Mouse (Mus musculus): ENCODE data around the gene Trf. TPM values are rescaled to one million over a fixed set of nuclear protein-coding genes. Genes with fewer than 3 reads are reported as not detected.
A peak's percentile ranks its signal among the peaks of the same experiment; 100 is the strongest.

Gene Trf
- 12.9 and 13.2 TPM in 2 replicates for polyA plus RNA-seq (2016; fragmentation: Nextera tagmentation; extraction: Ambion mirVana)

DNA sequence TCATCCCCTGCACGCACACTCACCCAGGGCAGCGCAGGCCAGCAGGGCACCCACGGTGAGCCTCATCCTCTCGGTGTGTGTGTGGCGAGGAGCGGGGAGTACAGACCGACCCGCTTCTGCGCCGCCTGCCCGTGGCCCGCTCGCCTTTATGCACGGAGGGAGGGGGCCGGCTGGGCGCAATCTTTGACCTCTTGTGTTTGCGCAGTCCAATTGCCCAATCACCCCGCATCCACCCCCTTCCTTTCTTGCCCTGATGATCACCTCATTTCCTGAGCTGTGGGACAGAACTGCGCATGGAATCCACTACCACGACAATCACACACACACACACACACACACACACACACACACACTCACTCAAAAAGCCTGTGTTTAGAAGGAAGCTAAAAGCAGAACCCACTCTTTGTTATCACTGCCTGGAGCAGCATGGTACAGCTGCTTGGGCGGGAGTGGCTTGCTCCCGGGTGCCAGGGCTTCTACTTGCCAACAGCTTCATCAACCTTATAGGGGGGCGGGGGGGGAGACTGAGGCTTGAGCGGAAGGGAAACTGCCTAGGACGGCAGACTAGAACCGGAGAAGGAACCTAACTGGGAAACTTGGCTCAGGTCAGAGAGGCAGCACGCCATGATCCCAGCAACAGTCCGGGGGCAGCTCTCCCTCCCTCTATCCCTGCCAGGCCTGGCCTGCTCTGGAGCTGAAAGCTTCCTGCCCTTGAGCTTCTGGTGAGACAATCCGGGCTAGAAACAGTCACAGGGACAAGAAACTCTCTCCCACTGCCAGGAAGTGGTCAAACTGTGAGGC, at the start of gene Trf, which contains the start of gene Gm20425:
Trf (minus strand) TSS at position 294 of the 801 bp plus-strand sequence.
Gm20425 (minus strand) TSS at position 157 of the 801 bp plus-strand sequence.
- ATAC-seq (ENCODE audit: low FRiP score): 0 out of 2 replicates have a peak, but pooled peaks have one; percentile 27
- H3K9me3 ChIP-seq: no peaks in the 10 kb centered on the region
- no peaks in the 10 kb centered on the region for H3K36me3 ChIP-seq (replicated peaks)
- H3K27me3 ChIP-seq: no peaks in the 10 kb centered on the region
- H3K27ac ChIP-seq: no peak within 1 kb of the TSS
- peaks cover 4% of the 10 kb centered on the region for H3K4me1 ChIP-seq
- 67% methylated on average over 28 of the region's 29 CpGs for WGBS
- peak within 1 kb of the TSS; percentile 15; the same call in 1 of the 2 replicates for H3K4me2 ChIP-seq
- H3K9ac ChIP-seq: peak within 1 kb of the TSS; percentile 17; the same call in 1 of the 2 replicates
- no peak within 1 kb of the TSS for H3K4me3 ChIP-seq (replicated peaks)

DNA sequence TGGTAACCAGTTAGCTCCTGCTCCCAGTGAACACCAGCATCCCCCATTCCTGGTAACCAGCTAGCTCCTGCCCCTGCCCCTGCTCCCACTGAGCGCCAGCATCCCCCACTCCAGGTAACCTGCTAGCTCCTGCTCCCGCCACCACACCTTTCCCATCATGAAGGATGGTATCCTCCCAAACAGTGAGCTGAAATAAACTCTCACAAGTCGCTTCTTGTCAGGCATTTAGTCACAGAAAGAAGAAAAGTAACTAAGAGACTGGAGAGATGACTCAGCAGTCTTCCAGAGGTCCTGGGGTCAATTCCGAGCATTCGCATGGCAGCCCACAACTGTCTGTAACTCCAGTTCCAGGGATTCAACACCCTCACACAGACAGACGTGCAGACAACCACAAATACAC, 46.6 kb upstream of the Trf start:
- Histone ChIP-seq H3K9me3 (no peaks in the 10 kb centered on the region), H3K36me3 (replicated peaks) (no peaks in the 10 kb centered on the region), H3K27me3 (no peaks in the 10 kb centered on the region), H3K4me1 (no peaks in the 10 kb centered on the region), H3K4me3 (replicated peaks) (no peak overlapping the region), H3K4me2 (no peak overlapping the region), H3K9ac (no peak overlapping the region), H3K27ac (no peak overlapping the region)
- 89% methylated on average over 6 of the region's 6 CpGs for WGBS
- no peak for ATAC-seq (ENCODE audit: low FRiP score)

DNA sequence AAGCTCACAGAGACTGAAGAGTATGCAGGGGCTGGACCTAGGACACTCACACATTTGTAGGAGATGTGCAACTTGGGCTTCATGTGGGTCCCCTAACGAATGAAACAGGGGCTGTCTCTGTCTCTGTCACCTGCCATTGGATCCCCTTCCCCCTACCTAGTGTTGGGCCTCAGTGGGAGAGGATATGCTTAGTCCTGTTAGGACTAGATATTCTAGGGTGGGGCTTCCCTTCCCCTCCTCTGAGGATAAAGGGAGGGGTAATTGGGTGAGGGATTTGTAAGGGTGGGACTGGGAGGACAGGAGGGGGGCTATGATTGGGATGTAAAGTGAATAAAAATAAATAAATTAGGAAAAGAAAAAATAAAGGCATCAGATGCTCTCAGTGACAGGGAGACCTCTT, 45.4 kb upstream of the Trf start:
- Histone ChIP-seq H3K4me2 (no peak overlapping the region), H3K9ac (no peak overlapping the region), H3K4me1 (no peaks in the 10 kb centered on the region), H3K27me3 (no peaks in the 10 kb centered on the region), H3K4me3 (replicated peaks) (no peak overlapping the region), H3K36me3 (replicated peaks) (no peaks in the 10 kb centered on the region), H3K27ac (no peak overlapping the region), H3K9me3 (no peaks in the 10 kb centered on the region)
- WGBS: 82% methylated on average over 1 of the region's 1 CpGs
- no peak for ATAC-seq (ENCODE audit: low FRiP score)

DNA sequence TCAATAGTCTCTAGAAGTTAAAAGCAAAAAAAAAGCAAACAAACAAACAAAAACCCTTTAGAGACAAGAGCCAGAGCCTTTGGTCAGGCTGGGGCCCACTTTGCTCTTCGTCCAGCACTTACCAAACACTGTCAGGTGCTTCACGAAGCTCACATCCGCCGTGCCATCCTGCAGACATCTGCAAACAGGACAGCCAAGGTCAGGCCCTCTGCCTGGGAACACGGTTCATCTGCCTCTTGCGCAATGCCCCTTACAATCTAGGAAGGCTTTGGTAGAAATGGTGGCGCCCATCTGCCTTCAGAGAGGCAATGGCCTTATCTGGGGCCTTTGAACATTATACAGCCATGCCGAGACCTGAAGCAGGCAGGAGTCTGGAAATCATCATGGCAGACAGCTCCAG, 44.6 kb upstream of the Trf start:
- H3K27ac ChIP-seq: no peak overlapping the region
- no peaks in the 10 kb centered on the region for H3K27me3 ChIP-seq
- WGBS: 89% methylated on average over 8 of the region's 8 CpGs
- ATAC-seq (ENCODE audit: low FRiP score): no peak
- no peak overlapping the region for H3K4me3 ChIP-seq (replicated peaks)
- no peaks in the 10 kb centered on the region for H3K36me3 ChIP-seq (replicated peaks)
- no peak overlapping the region for H3K4me2 ChIP-seq
- H3K4me1 ChIP-seq: no peaks in the 10 kb centered on the region
- H3K9ac ChIP-seq: no peak overlapping the region
- no peaks in the 10 kb centered on the region for H3K9me3 ChIP-seq

- Histone ChIP-seq H3K9ac (no peak overlapping the region), H3K36me3 (replicated peaks) (no peaks in the 10 kb centered on the region), H3K4me3 (replicated peaks) (no peak overlapping the region), H3K9me3 (no peaks in the 10 kb centered on the region), H3K4me2 (no peak overlapping the region), H3K27me3 (no peaks in the 10 kb centered on the region), H3K27ac (no peak overlapping the region), H3K4me1 (no peaks in the 10 kb centered on the region)
- WGBS: 52% methylated on average over 4 of the region's 4 CpGs
- no peak for ATAC-seq (ENCODE audit: low FRiP score)
Observed at GRCm38 (mm10) chr9:103271104-103271503, 40.9 kb upstream of the Trf start.

- 91% methylated on average over 4 of the region's 4 CpGs for WGBS
- no peak for ATAC-seq (ENCODE audit: low FRiP score)
- Histone ChIP-seq H3K9ac (no peak overlapping the region), H3K4me3 (replicated peaks) (no peak overlapping the region), H3K4me1 (no peaks in the 10 kb centered on the region), H3K36me3 (replicated peaks) (no peaks in the 10 kb centered on the region), H3K4me2 (no peak overlapping the region), H3K27me3 (no peaks in the 10 kb centered on the region), H3K27ac (no peak overlapping the region), H3K9me3 (no peaks in the 10 kb centered on the region)
Observed at GRCm38 (mm10) chr9:103265778-103266177, 35.5 kb upstream of the Trf start.

DNA sequence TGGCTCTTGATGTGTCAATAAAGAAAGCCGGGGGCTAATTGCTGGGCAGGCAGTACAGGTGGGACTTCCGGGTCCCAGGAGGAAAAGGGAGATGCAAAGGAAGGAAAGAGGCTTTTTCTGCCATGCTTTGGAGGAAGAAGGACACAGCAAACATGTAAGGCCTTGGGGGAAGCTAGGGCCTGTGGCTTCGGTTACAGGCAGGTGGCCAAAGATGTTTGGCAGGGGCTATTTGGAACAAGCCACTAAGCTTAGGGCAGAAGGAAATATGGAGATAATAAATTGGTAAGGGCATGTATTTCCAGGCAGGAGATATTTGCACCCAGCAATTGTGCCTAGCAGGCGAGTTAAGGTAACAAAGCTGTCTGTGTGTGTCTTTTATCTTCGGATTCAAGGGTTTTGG, 22.7 kb upstream of the Trf start:
- 0 out of 2 replicates have a peak, but pooled peaks cover 4% of the 10 kb centered on the region for H3K9me3 ChIP-seq
- H3K4me2 ChIP-seq: no peak overlapping the region
- WGBS: 88% methylated on average over 5 of the region's 5 CpGs
- H3K27me3 ChIP-seq: no peaks in the 10 kb centered on the region
- H3K4me3 ChIP-seq (replicated peaks): no peak overlapping the region
- no peak for ATAC-seq (ENCODE audit: low FRiP score)
- no peaks in the 10 kb centered on the region for H3K36me3 ChIP-seq (replicated peaks)
- H3K4me1 ChIP-seq: no peaks in the 10 kb centered on the region
- no peak overlapping the region for H3K9ac ChIP-seq
- H3K27ac ChIP-seq: no peak overlapping the region

- Histone ChIP-seq H3K9me3 (0 out of 2 replicates have a peak, but pooled peaks cover 3% of the 10 kb centered on the region), H3K9ac (no peak overlapping the region), H3K4me2 (no peak overlapping the region), H3K27ac (no peak overlapping the region), H3K4me3 (replicated peaks) (no peak overlapping the region), H3K27me3 (no peaks in the 10 kb centered on the region), H3K4me1 (no peaks in the 10 kb centered on the region), H3K36me3 (replicated peaks) (no peaks in the 10 kb centered on the region)
- WGBS: 62% methylated on average over 4 of the region's 4 CpGs
- no peak for ATAC-seq (ENCODE audit: low FRiP score)
Observed at GRCm38 (mm10) chr9:103248618-103249017, 18.4 kb upstream of the Trf start.

GRCm38 (mm10) chr9:103246526-103247168, 16.4 kb upstream of the Trf start:
- Histone ChIP-seq H3K9ac (no peak overlapping the region), H3K4me2 (no peak overlapping the region), H3K4me1 (no peaks in the 10 kb centered on the region), H3K9me3 (no peaks in the 10 kb centered on the region), H3K36me3 (replicated peaks) (no peaks in the 10 kb centered on the region), H3K27ac (no peak overlapping the region), H3K27me3 (no peaks in the 10 kb centered on the region), H3K4me3 (replicated peaks) (no peak overlapping the region)
- ATAC-seq (ENCODE audit: low FRiP score): no peak
- 85% methylated on average over 8 of the region's 8 CpGs for WGBS

GRCm38 (mm10) chr9:103243640-103244039, 13.4 kb upstream of the Trf start:
- no peak for ATAC-seq (ENCODE audit: low FRiP score)
- Histone ChIP-seq H3K27ac (no peak overlapping the region), H3K36me3 (replicated peaks) (no peaks in the 10 kb centered on the region), H3K27me3 (no peaks in the 10 kb centered on the region), H3K4me2 (no peak overlapping the region), H3K9ac (no peak overlapping the region), H3K4me1 (no peaks in the 10 kb centered on the region), H3K4me3 (replicated peaks) (no peak overlapping the region), H3K9me3 (no peaks in the 10 kb centered on the region)
- 98% methylated on average over 4 of the region's 4 CpGs for WGBS

DNA sequence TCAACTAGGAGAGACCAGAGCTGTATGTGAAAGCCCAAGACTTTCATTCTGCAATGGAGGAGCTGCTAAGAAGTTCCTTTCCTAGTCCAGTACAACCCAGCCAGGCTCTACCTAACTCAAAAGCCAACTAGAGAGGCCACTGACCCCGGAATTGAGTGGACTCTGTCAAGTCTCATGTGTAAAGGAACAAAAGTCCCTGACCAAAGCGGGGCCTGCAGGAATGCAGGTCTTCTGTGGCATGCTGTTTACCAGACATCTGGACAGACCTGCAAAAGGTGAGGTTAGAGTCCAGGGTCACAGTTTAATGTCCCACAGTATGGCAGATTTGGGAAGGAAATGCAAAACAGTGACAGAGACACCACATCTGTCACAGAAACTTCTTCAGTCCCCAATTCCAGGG, 11.0 kb upstream of the Trf start:
- no peak overlapping the region for H3K4me2 ChIP-seq
- no peak overlapping the region for H3K4me3 ChIP-seq (replicated peaks)
- no peak overlapping the region for H3K9ac ChIP-seq
- WGBS: 83% methylated on average over 2 of the region's 2 CpGs
- H3K27ac ChIP-seq: no peak overlapping the region
- H3K27me3 ChIP-seq: no peaks in the 10 kb centered on the region
- H3K4me1 ChIP-seq: no peaks in the 10 kb centered on the region
- H3K9me3 ChIP-seq: no peaks in the 10 kb centered on the region
- no peak for ATAC-seq (ENCODE audit: low FRiP score)
- H3K36me3 ChIP-seq (replicated peaks): no peaks in the 10 kb centered on the region

- H3K4me2 ChIP-seq: no peak overlapping the region
- H3K9ac ChIP-seq: no peak overlapping the region
- no peak for ATAC-seq (ENCODE audit: low FRiP score)
- no peaks in the 10 kb centered on the region for H3K9me3 ChIP-seq
- H3K4me3 ChIP-seq (replicated peaks): no peak overlapping the region
- no peaks in the 10 kb centered on the region for H3K27me3 ChIP-seq
- no peaks in the 10 kb centered on the region for H3K4me1 ChIP-seq
- 89% methylated on average over 6 of the region's 6 CpGs for WGBS
- H3K36me3 ChIP-seq (replicated peaks): no peaks in the 10 kb centered on the region
- H3K27ac ChIP-seq: no peak overlapping the region
Observed at GRCm38 (mm10) chr9:103239471-103239870, 9.2 kb upstream of the Trf start.

All from forebrain, embryonic 12.5 days (tissue).